Mouse (Mus musculus) kidney, adult 2 months (tissue): ENCODE data around the gene Tmem167.

ENCODE experiments used
- CTCF ChIP-seq: fragments of 200-500 bp; conservative IDR thresholded peaks from 2 replicates; pipeline ENCODE4 v1.5.1; 2011; ENCODE audit warnings: low read depth, mild to moderate bottlenecking, control low read depth, low read length, moderate library complexity, mixed read lengths; ENCODE audit not compliant: insufficient read depth, insufficient read length
- POLR2A ChIP-seq: fragments of 200-500 bp; IDR thresholded peaks from one replicate; pipeline ENCODE4 v1.6.1; 2011; ENCODE audit warnings: low read depth, low read length, control low read depth

GRCm38 (mm10) chr13:90141681-90142080 is 52.8 kb downstream of the Tmem167 start:
- no peak for TF ChIP-seq CTCF
- TF ChIP-seq POLR2A: no peak
